Mouse (Mus musculus) lung, postnatal 0 days (tissue): ENCODE results near the gene Hbb-bh1.

Experiments
- CTCF ChIP-seq: IDR thresholded peaks from 2 replicates; pipeline ENCODE4 v1.5.1; 2016; ENCODE audit warnings: antibody characterized with exemption, mild to moderate bottlenecking
- EP300 ChIP-seq: IDR thresholded peaks from 2 replicates; pipeline ENCODE4 v1.6.1; 2016; ENCODE audit warnings: antibody characterized with exemption, mild to moderate bottlenecking, control low read depth

DNA sequence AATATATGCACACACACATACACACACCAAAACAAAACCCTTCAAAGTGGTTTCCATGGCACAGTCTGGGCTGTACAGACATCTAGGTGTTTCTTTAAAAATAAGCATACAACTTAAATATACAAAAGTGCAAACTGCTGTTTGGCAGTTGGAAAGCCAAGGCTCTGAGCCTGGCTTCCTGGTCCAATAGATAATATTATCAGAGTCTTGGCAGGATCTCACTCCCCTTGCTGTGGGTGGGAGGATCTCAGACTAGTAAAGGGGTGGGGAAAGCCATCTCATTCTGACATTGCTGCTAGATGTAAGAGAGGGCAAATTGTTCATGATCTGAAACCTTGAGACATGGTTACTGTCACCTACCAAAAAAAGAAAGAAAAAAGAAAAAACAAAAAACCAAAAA, 27.7 kb upstream of the Hbb-bh1 start:
- no peak for TF ChIP-seq CTCF
- TF ChIP-seq EP300 = no peak
